Mouse (Mus musculus): Measurements from ENCODE around the gene Igfals.

DNA sequence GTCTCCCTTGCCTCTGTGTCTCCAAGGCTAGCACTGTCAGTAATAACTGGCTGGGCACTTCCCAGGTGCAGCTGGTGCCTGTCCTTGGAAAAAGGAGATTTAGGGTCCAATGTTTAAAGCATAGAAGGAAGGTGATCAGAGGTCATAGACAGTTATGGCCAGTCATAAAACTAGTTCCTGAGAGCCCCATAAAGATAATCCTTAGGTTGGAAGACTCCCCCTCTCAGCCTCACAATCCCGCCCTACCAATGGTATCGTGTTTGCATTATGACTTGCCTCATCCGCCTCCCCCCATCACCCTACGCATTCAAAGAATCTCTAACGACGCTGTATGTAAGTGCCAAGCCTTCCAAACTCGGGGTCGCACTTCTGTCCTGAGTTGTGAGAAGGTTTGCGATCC, 21.3 kb upstream of the Igfals start:
- TF ChIP-seq CTCF (IDR thresholded peaks at IDR 0.05; ENCODE audit: low read depth) (no peak), EP300 (IDR thresholded peaks at IDR 0.05; ENCODE audit: low read depth) (no peak)
